Mouse (Mus musculus) ovary, adult 18-20 months (tissue): ENCODE measurements around the gene Ppp6r1.

Source experiments
- DNase-seq: peaks from one replicate; pipeline ENCODE4 v3.0.0; 2022; ENCODE audit warnings: low spot score, mixed read lengths

Ppp6r1 gene

DNA sequence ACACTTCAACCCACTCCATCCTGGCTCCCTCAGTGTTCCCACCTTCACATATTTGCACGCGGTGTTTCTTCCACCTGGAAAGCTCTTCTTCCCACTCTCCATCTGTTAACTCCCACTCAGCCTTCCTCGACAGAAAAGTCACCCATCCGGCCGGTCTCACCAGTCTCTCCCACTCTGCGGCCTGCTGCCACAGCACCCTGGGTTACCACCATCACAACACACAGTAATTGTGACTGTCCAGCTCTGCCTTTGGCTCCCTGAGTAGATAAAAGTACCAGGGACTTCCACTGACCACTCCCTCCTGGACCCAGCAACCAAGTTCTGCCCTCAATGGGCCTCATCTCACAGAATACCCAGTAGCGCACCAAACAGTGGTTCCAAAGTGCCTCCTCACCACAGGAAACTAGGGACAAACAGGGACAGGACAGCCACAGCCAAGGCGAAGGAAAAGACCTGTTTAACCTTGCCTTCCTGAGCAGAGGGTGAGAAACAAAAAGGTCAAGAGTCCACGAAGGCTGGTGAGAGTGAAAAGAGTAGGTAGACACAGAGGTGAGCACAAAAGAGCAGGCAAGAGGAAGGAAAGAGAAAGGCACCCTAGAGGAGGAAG is 1.2 kb downstream of the Ppp6r1 start:
- DNase-seq = no peak

DNA sequence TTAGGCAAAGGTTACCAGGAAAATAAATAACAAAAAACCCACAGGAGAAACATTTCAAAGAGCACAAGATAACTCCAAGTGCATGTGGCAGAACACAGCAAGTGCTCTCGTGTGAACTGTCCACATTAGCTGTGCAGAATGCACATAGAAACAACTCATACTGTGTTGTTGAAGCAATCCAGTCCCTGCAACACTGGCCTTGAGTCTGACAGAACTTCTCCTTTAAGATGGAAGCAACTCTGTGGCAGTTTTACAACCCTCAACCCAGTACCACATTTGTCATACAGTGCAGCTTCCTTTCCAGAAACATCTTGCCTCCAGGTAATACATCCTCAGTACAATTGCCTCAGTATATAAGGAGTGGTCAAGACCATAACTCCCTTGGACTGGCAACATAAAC is 2.0 kb downstream of the Ppp6r1 start:
- DNase-seq = no peak

DNA sequence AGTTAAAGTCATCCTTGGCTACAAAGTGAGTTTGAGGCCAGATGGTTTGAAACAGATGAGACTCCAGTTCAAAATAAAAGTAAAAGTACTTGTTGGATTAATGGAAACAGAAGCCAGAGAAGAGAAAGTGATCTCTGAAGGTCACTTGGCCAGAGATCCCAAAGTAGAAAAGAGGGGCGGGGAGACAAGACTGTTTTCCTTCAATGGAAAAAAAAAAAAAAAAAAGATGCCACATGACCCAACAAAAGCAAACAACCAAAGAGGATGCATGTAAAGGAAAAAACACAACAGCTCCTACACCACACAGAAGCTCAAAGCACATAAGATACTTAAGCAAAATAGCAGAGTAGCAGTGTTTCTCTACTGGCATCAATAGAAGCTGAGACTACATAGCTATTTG is 2.9 kb downstream of the Ppp6r1 start:
- no peak for DNase-seq

DNA sequence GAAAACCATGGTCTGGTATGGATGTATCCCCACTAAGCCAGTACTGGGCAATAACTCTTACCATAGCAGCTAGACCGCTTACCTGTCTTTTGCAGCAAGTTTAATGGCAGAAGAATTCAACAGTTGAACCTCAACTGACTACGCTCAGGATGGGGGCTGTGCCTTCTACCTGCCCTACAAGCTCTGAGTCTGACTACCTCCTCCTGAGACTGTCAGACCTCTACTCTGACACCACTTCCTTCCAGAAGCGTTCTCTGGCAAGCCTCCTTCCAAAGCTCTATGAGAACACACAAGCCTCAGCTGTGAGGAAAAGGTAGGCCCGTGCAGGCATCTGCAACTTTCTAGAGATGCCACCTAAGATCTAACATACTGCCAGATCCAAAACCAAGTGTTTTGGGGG is 3.4 kb downstream of the Ppp6r1 start:
- DNase-seq = no peak

DNA sequence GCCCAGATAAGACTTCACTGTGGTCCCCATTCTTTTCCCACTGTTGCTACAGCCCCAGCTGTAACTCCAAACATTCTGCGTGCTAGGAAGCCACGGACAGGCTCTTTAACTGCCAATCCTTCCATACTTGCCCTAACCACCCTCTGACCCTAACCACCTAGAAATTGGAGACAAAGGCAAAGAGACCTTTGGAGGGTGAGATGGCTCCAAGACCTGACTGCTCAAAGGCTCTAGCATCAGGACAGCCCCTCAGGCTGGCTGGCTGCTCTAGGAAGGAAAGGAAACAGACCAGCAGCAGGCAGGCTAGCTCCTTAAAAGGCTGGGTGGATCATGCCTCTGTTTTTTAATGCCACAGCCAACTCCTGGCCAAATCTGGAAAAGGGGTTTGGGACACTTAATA is 4.6 kb downstream of the Ppp6r1 start:
- DNase-seq = no peak

DNA sequence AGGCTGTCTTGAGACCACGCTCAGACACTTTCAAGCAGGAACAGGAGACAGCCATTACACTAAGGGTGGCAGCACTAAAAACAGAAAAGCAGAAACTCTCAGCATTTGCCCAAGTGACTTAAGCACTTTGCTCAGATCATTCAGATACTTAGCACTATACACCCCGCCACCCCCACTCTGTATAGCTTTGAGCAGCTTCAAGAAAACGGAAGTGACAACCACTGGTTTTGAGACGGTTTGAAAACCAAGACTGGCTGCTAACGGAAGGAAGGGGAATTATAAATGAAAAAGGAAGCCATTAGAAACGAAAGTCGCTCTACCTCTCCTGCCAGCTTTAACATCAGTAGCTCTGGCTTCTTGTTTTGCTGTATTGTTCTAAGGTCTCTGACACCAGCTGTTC is 5.0 kb downstream of the Ppp6r1 start:
- DNase-seq = no peak

DNA sequence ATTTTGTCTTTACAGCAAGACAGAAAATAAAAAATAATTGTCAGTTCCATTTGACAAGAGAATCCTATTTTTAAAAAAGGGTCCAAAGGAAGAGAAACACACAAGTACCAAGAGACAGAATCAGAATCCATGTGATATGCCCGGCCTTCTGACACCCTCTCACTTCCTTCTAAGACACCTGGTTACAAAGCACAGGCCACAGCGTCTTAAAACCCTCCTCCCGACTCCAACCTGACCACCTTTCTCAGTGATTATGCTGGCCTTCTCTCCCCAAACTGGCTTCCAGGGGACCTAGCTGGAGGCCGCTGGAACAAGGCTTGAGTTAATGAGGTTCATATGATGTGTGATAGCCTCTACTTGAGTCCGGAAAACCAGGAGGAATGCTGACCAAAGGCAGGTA is 5.5 kb downstream of the Ppp6r1 start:
- no peak for DNase-seq

DNA sequence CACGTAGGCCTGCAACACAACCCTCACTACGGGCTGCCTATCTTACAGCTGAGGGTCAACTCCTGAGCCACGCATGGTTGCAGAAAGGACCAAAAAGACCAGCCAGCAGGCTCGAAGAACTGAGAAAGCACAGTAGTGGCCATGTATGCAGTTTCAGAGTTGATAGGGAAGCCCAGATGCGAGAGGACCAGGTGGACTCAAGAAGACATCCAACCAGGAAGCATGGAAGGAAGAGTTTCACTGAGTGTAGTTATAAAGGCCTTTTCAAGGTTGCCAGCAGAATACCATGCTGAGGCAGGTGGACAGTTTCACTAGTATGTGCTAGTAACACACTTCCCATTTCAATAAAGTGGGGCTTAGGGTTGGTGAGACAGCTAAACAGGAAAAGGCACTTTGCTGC is 6.1 kb downstream of the Ppp6r1 start:
- DNase-seq = no peak

DNA sequence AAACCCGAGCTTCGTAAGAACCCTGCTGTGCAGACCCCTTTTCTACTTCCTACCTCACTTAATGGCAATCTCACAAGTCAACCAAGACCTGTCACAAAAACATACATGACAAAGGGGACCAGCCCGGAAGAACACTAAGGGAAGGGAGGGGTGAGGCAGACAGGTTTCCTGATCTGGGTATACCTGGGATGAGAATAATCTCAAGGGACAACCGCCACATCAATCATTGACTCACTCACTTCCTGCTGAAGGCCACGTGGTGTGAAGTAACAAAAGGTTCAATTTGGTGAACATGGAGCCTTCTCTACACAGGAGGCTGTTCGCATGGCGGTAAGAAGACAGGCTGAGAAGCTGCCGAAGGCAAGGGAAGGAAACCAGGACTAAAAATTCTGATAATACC is 7.2 kb downstream of the Ppp6r1 start:
- no peak for DNase-seq

DNA sequence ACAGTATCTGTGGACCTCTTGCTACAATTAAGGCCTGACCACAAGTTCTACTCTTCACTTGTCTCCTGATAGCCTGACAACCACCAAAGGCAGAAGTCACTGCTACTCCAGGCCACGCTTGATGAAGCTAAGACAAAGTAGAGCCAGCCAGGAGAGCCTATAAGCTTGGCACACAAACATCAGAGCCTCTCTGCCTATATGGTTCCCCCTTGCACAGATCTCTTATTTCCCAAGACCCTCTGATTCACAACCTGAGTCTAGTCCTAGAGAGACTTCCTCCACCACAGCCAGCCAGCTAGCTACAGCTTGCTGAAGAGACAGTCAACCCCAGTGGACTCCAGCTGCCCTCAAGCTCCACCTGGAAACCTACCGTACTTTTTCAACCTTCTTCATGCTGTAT is 10.8 kb downstream of the Ppp6r1 start:
- no peak for DNase-seq

DNA sequence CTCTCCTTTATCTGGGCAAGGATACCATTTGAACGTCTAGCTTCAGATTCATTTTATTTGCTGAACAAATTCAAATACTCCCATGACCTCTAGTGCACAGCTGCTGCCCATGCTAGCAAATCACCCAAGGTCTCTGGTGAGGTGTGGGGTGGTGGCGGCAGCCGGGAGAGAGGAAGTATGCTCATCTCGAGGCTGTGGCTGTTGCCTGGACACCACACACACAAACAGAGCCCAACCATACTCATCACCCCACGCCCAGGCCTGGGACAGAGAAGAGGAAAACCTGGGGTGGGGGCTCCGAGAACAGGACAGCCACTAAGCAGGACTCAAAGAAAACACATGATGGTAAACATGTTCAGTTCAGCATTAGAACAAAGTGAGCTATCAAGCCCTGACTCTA is 11.5 kb downstream of the Ppp6r1 start:
- no peak for DNase-seq

DNA sequence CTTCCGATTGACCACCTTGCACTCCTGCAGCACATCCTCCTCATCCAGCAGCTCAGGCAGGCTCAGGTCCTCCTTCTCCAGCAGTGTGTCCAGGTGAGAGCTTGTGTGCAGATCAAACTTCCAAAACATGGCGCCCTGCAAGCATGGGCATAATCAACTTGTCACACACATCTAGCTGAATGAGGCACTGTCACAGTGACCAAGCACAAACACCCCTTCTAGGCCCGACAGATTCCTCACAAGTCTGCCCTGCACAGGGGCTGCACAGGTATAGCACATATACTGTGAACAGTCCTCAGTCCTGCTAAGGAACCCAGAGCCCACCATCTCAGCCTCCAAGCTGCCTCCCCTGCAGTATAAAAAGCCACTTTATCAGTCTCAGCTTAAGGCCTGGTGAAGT is 12.0 kb downstream of the Ppp6r1 start:
- DNase-seq = no peak

DNA sequence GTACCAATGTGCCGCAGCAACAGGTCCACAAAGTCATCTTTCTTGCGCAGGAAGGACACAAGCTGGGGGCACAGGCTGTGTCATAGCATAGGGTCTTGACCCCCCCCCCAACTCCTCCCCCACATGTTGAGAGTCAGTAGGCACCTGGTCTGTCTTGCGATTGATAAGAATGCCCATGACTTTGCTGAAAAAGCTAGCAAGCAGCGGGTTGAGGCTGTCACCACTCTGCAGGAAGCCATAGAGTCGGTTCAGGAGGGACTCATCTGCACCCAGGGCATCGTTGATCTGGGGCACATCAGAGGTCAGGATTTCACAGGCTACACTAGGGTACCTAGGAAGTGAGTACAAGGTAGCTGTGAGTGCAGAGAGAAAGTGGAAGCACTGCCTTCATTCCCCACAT is 15.6 kb downstream of the Ppp6r1 start:
- DNase-seq = no peak

DNA sequence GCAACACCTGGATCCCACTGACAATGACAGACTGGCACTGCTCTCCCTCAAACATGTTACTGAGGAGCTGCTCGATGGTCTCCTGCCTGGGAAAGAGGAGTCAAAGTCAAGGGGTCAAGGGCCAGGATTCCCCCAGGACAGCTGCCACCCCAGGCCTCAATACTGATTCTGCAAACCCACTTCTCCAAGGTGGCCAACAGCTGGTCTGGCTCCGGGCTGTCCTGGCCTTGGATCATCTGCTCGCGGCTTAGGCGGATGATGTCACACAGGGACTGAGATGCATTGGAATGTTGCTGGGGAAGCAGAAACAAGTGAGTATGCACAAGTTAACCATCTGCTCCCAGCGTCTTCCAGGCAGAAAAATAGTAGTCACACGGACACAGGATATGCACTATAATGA is 16.9 kb downstream of the Ppp6r1 start:
- DNase-seq = no peak

DNA sequence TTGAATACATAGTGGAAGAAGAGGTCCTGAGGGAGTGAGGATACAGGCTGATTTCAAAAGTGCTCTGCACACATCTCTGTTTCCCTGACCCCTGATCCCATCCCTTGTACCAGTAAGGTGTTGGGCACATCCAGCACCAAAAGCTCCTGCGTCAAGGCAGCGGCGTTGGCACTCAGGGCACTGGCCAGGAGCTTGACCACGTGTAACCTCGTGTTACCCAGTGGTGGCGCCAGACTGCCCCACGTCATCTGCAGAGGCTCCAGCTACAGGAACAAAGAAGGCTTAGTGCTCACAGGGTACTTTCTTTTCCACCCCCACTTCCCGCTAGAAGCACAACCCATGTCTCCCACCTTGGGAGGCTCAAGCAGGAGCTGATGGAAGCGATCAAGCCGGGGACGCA is 17.7 kb downstream of the Ppp6r1 start:
- DNase-seq = no peak

DNA sequence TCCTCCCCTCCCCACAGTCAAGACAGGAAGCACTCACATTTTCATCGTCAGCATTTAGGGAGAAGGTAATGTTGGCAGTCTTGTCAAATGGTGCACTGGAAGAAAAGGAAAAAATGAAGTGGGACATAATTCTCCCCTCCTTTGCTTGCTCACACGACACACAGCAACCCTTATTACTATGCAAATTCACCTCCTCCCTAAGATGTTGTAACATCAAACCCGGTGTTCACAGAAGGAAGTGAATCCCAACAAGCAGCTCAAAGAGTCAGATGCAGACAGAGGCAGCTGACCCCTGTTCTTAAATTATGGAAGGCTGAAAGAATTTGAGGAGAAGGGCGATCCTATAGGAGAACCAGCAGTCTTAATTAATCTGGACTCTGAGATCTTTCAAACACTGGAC is 22.6 kb downstream of the Ppp6r1 start:
- no peak for DNase-seq

DNA sequence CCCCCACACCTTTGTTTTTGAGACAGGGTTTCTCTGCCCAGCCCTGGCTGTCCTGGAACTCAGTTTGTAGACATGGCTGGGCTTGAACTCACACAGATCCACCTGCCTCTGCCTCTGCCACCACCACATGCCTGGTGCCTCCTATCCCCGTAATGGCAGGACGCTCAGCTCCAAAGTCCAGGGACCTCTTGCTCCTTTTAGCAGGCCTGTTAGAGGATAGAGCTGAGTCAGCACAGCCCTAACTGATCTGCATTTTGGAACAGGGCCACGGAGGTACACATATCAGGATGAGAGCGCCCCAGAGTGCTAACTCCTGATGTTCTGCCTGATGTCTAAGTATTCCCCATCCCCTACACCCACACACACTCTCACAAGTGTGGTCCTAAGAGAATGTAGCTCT is 27.8 kb downstream of the Ppp6r1 start, which contains the start of gene Tmem86b:
Gene Tmem86b, minus strand, starts transcription at position 392 of the 400 bp plus-strand sequence.
- no peak for DNase-seq

DNA sequence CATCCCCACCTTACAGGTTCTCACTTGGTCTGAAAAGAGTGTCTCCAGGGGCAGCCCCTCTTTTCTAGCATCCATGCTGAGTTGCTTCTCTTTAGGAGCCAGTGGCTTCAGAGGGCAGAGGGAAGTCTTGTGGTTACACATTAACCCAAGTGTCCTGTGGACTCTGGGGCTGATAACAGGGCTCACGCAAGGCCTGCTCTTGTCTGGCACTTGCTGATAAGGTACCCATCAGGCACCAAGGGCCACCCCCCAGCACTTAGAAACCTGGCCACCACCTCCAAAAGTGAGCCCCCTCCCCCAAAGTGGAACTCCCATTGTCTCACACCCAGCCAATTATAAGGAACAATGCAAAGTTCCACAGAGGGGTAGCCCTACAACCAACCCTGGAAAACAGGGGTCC is 28.6 kb downstream of the Ppp6r1 start:
- no peak for DNase-seq

DNA sequence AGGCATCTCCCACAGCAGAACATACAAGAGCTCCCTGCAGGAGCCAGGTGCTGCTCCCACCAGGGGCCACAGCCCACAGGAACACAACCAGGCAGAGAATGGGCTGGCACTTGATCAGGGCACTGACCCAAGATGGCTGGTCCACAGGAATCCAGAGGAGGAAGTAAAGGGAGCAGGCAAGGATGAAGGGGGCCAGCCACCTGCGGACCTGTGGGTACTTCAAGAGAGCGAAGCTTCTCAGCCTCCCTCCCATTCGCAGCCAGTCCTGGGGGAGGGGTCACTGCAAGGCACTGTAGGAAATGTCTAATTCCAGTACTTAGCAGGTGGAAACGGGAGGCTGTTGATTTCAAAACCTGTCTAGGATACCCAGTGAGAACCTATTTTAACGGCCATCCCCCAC is 29.2 kb downstream of the Ppp6r1 start:
- DNase-seq = no peak

DNA sequence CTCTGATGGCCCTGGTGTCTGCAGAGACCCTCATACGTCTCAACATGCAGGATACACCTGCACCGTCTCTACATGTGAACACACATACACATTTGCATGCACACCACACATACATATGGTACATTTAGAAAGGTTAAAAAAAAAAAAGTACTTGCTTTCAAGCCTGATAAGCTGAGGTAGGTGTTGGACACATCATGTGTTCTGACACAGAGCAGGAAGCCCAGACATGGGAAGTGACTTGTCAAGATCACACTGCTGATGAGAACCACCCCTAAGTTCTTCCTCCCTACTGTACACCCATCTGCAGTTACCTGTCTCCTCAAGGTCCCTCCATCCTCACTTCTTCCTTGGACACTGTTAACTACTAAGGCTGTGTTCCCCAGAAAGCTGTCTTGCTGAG is 32.9 kb downstream of the Ppp6r1 start:
- DNase-seq = no peak

DNA sequence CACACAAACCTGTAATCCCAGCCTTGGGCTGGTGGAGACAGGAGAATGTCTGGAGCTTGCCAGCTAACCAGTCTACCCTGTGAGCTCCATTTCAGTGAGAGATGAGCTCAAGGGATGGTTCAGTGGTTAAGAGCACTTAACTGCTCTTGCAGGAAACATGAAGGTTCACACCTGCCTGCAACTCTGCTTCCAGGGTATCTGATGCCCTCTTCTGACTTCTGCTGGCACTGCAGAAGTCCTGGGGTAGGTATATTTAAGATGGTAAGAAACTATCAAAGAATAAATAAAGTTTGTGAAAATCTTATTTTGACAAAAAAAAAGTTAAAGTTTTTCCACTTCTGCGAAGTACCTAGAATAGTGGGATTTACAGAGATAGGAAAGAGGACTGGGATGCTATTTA is 34.5 kb downstream of the Ppp6r1 start:
- no peak for DNase-seq

DNA sequence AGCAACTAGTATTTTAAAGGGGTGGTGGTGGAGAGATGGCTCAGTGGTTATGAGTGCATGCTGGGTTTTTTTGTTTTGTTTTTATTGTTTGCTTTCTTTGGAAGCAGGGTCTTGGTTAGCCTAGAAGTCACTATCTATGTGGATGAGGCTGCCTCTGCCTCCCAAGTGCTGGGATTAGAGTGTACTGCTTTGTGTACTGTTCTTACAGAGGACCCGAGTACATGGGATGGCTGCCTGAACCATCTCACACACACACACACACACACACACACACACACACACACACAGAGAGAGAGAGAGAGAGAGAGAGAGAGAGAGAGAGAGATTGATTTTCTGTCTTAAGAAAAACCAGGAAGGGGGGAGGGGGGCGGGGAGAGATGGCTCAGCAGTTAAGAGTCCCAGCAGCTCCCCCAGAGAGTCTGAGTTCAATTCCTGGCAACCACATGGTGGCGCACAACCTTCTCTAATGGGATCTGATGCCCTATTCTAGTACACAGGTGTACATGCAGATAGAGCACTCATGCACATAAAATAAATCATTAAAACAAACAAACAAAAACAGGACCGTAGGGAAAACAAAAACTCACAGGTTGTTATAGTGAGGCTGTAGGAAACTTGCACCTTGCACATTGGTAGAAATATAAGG is 35.2 kb downstream of the Ppp6r1 start:
- DNase-seq = no peak

DNA sequence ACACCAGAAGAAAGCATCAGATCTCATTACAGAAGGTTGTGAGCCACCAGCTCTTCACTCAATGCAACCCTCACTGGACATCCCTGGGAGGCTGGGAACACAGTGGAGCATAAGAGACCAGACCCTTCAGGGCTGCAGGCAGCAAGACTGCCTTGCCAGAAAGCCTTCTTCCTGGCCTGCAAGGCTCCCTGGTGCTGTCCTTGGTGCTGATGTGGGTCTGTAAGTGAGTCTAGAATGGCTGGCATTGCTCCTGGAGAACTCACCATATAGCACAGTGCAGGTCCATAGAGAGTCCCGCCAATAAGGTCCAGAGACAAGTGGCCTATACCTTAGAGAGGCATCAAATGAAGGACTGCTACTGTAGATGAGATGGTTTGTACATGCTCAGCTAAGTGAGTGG is 38.8 kb downstream of the Ppp6r1 start:
- no peak for DNase-seq

DNA sequence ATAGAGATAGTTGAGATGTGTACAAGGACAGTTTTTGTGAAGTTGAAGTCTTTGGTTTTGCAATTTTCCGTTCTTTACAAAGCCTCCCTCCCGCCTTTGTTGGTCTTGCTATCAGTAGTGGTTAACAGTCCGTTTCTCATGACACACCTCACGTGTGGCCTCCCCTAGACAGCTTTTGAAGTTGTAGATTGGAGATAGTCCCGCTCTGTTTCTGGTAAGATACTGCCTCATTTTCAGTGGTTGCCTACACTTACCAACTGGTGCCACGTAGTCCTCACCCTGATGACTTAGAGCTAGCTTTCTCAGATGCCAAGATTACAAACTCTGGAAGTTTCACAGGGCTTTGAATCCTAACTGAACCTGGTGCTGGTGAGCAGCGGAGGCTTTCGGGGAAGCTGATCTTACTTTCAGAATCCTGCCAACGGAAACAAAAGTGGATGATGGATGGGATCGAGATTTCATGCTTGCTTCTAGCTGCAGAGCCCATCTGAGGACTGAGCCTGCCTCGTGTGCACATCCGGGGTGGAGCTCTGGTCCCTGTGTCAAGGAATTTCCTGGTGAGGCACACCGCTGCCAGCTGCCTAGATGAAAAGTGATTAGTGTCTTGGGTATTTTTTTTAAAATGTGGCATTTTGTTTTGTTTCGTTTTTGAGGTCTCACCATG is 44.9 kb downstream of the Ppp6r1 start:
- no peak for DNase-seq
